Mouse (Mus musculus) erythroblast, embryonic 14.5 days (primary cell): ENCODE results near the gene Unc50. TPM values are rescaled to one million over a fixed set of nuclear protein-coding genes. Genes with fewer than 3 reads are reported as not detected.

Experiments
- H3K27me3 ChIP-seq: 2 replicates; pipeline ENCODE4 v1.6.1; 2012; ENCODE audit warnings: inconsistent platforms; ENCODE audit not compliant: control insufficient read depth
- H3K36me3 ChIP-seq: 2 replicates; pipeline ENCODE4 v1.6.1; 2012; ENCODE audit warnings: mild to moderate bottlenecking, inconsistent platforms; ENCODE audit not compliant: control insufficient read depth
- H3K4me1 ChIP-seq: 2 replicates; pipeline ENCODE4 v1.6.1; 2012; ENCODE audit warnings: inconsistent platforms; ENCODE audit not compliant: control insufficient read depth
- H3K4me3 ChIP-seq: replicated peaks from 2 replicates; pipeline ENCODE3; 2012; ENCODE audit warnings: moderate library complexity, mild to moderate bottlenecking, inconsistent platforms
- H3K9me3 ChIP-seq: 2 replicates; pipeline ENCODE4 v1.6.1; 2012; ENCODE audit warnings: low read length, inconsistent platforms, mixed read lengths; ENCODE audit not compliant: control insufficient read depth
- GATA1 ChIP-seq: IDR thresholded peaks from 2 replicates; pipeline ENCODE4 v1.6.1; 2012; ENCODE audit warnings: low read length, inconsistent platforms, mixed read lengths
- TAL1 ChIP-seq: IDR thresholded peaks from 3 replicates; pipeline ENCODE4 v1.6.1; 2012; ENCODE audit warnings: low read length, inconsistent platforms, mixed read lengths
- polyA plus RNA-seq: library from polyadenylated mRNA; stranded (reverse); fragments of >175 nt; gene quantifications from 2 replicates; pipeline ENCODE4 v1.2.3, GENCODE M21; 2012

Gene Unc50
- polyA plus RNA-seq, 1 experiment: 4.1 TPM

DNA sequence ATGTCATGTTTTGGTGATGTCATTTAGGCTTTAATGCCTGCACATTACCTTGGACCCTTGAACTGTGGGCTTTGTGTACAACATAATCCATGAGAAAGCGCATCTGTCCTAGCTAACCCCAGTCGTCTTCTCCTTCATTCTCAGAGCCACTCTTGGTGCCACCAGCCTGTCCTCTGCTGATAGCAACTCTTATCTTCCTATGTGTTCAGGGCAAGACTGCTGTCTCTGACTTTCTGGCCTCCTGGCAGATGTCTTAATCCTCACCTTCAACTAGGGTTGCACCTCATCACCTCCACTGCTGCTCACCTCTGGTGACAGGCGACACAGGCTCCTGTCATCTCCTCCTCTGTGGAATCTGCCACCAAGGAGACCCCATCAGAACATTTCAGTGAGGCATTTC, 6.5 kb downstream of the Unc50 start:
- Histone ChIP-seq H3K4me1 (peaks cover 54% of the 10 kb centered on the region), H3K9me3 (no peaks in the 10 kb centered on the region), H3K4me3 (peak overlapping the region; percentile 6), H3K36me3 (peaks cover 96% of the 10 kb centered on the region), H3K27me3 (no peaks in the 10 kb centered on the region)
- TF ChIP-seq GATA1 (peak; percentile 51; the same call in 1 of the 2 replicates), TAL1 (peak; percentile 72)

DNA sequence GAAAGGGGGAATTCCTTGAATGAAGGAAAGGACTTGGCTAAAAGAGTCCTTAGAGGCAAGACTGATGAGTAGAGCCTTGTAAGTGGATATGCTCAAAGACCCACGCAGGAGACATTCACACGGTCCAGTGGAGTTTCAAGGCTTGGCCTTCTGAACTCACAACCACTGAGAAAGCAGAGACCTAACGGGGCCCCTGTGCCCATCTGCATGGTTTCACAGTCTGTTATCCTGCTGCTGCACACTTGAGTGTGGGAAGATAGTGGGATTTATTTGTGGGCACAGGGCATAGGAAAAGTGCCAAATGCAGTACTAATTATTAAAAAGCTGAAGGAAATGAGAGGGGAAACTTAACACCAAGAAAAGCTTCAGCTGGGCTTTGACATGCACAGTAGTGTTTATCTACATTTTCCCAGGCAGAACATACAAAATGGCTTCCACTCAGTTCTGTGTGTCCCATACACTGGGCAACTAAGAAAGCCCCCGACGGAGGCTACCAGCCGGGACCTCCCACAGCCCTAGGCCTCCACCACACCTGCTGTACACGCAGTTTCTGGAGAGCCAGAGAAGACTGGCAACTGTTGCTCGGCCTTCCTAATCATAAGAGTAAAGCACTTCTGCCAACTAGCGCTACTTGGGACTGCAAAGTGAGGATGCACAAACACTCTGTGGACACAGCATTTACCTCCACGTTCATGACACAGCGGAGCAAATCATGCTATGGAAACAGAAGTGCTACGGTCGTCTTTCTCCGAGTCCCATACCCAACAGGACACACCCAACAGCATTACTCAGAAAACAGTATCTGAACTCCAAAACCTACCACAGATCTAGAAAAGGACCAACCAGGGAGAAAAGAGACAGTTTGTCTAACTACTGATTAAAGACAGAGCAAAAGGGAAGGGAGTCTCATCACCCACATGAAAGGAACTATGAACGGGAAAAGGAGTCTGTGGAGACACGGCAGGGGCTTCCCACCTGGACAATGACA, 13.2 kb downstream of the Unc50 start:
- no peaks in the 10 kb centered on the region for H3K9me3 ChIP-seq
- no peak overlapping the region for H3K4me3 ChIP-seq
- H3K4me1 ChIP-seq: peaks cover 17% of the 10 kb centered on the region
- H3K27me3 ChIP-seq: no peaks in the 10 kb centered on the region
- peaks cover 47% of the 10 kb centered on the region for H3K36me3 ChIP-seq
- TF ChIP-seq GATA1 (no peak), TAL1 (no peak)

DNA sequence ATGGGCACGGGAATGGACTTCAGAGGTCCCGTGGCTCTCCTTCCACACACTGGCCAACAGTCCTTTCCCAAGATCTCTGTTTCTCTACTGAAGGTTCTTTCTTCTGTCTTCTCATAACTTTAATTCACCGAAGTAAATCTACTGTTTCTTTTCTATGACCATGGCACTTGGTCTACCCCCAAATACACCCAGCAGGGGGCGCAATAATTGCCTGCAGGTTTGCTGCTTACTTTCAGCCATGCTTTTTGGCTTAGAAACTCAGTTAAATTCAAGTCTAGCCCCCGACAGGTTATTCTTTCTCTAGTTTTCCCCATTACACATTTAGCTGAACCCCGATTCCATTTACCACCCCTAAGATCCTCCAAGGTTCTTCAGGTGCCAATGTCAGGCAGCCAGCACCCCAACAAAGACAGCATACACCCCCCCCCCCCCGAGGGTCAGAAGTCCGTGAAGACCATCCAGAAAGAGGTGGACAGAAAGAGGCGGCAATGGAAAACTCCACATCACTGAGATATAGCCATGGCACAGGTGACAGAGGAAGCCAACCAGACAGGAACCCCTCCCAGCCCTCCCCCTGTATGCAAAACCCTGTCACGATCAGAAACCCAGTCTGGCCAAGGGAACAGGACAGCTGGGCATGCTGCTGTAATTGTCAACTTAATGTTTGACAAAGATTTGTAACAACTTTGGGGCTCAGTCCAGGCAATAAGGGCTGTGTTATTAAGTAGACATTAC, 18.6 kb downstream of the Unc50 start:
- Histone ChIP-seq H3K4me1 (peaks cover 2% of the 10 kb centered on the region), H3K36me3 (no peaks in the 10 kb centered on the region; the same call in 1 of the 2 replicates), H3K27me3 (no peaks in the 10 kb centered on the region), H3K9me3 (no peaks in the 10 kb centered on the region), H3K4me3 (no peak overlapping the region)
- TF ChIP-seq GATA1 (no peak), TAL1 (no peak)

DNA sequence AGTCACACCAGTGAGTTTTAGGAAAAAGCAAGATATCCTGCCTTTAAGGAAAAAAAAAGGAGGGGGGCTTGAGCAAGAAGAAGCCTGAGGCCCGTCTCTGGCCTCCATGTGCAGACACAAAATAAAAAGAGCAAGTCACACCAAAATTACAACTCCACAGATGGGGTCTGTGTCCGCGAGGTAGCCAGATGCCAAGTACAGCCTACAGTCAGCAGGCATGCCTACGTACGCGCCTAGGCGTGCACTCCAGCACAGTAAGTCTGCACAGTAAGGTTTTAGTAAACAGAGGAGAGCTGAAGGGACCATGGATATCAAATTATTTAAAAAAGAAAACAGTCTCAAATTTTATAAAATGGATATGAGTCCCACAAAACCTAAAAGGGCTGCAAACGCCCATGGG, 21.3 kb downstream of the Unc50 start:
- no peak for TF ChIP-seq GATA1
- no peaks in the 10 kb centered on the region; the same call in 1 of the 2 replicates for H3K36me3 ChIP-seq
- H3K4me3 ChIP-seq: no peak overlapping the region
- no peaks in the 10 kb centered on the region; the same call in 1 of the 2 replicates for H3K4me1 ChIP-seq
- H3K27me3 ChIP-seq: no peaks in the 10 kb centered on the region
- H3K9me3 ChIP-seq: no peaks in the 10 kb centered on the region

DNA sequence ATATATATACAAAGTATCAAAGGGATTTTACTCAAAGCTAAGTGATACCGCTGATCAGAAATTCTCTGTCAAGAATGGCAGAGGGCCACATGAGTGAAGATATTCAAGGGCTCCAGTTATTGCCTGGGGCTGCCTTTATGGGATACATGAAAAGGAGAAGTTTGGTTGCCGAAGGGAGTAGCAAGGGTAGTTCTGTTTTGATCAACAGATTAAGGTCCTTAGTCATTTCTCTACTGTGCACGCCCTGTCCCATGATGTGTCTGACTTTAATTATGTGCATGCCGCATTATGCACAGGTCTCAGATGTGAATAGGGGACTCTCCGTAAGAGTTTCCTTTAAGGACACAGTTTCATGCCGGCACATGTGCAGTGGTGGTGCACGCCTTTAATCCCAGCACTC, 27.6 kb downstream of the Unc50 start:
- Histone ChIP-seq H3K27me3 (no peaks in the 10 kb centered on the region), H3K36me3 (no peaks in the 10 kb centered on the region), H3K4me3 (no peak overlapping the region), H3K4me1 (no peaks in the 10 kb centered on the region), H3K9me3 (no peaks in the 10 kb centered on the region)
- TF ChIP-seq GATA1: no peak
- TF ChIP-seq TAL1: no peak

- Histone ChIP-seq H3K4me3 (no peak overlapping the region), H3K4me1 (no peaks in the 10 kb centered on the region), H3K9me3 (no peaks in the 10 kb centered on the region), H3K36me3 (no peaks in the 10 kb centered on the region), H3K27me3 (no peaks in the 10 kb centered on the region)
- no peak for TF ChIP-seq TAL1
Observed at GRCm38 (mm10) chr1:37464878-37465452, 35.0 kb downstream of the Unc50 start.

- H3K4me3 ChIP-seq: no peak overlapping the region
- no peaks in the 10 kb centered on the region for H3K27me3 ChIP-seq
- H3K36me3 ChIP-seq: no peaks in the 10 kb centered on the region
- H3K4me1 ChIP-seq: peaks cover 5% of the 10 kb centered on the region
- TF ChIP-seq TAL1: no peak
- no peak for TF ChIP-seq GATA1
- H3K9me3 ChIP-seq: no peaks in the 10 kb centered on the region
Observed at GRCm38 (mm10) chr1:37466322-37466995, 36.5 kb downstream of the Unc50 start.

- no peak for TF ChIP-seq GATA1
- no peak for TF ChIP-seq TAL1
- Histone ChIP-seq H3K36me3 (no peaks in the 10 kb centered on the region), H3K4me1 (peaks cover 7% of the 10 kb centered on the region), H3K4me3 (no peak overlapping the region), H3K27me3 (no peaks in the 10 kb centered on the region), H3K9me3 (no peaks in the 10 kb centered on the region)
Observed at GRCm38 (mm10) chr1:37467806-37468205, 37.9 kb downstream of the Unc50 start.

GRCm38 (mm10) chr1:37469007-37469406, 39.1 kb downstream of the Unc50 start:
- TF ChIP-seq GATA1 (no peak), TAL1 (no peak)
- no peaks in the 10 kb centered on the region for H3K27me3 ChIP-seq
- peaks cover 14% of the 10 kb centered on the region for H3K4me1 ChIP-seq
- H3K9me3 ChIP-seq: no peaks in the 10 kb centered on the region
- H3K36me3 ChIP-seq: no peaks in the 10 kb centered on the region
- no peak overlapping the region for H3K4me3 ChIP-seq
